ENCODE assay signal across 25 mouse cellular contexts in genomic region chr2:53131567-53131966, GRCm38 (mm10). TPM values are rescaled to one million over a fixed set of nuclear protein-coding genes. Genes with fewer than 3 reads are reported as not detected.
DNase-seq lines count a peak whose midpoint lies in the region; ATAC-seq and TF ChIP-seq lines count a peak whose summit lies in the region.
"Had no signal": no experiment of that assay in that cellular context is flagged by ENCODE, and none has a peak within 500 bp of the region (broad histone marks: within the 10 kb centered on the region; RNA-seq: fewer than 3 reads in every experiment).

No protein-coding gene starts in this region.

- 70% methylated on average over 9 of the region's 9 CpGs for WGBS in hindbrain, postnatal 0 days
- WGBS in hindbrain, embryonic 14.5 days = 92% methylated on average over 9 of the region's 9 CpGs

- ATAC-seq in hindbrain, postnatal 0 days = no peak
- ATAC-seq in hindbrain, embryonic 14.5 days (ENCODE audit: low FRiP score) = no peak
- ATAC-seq: intestine, postnatal 0 days had no signal

- DNase-seq in hindbrain, postnatal 0 days (ENCODE audit: low spot score) = peak; percentile 42
- DNase-seq in hindbrain, embryonic 14.5 days (ENCODE audit: low spot score) = no peak
- DNase-seq in brain, adult 2 months (ENCODE audit: low read depth, low spot score) = peak; percentile 62
- DNase-seq in cerebellum, adult 9-11 months = peak; percentile 28
- DNase-seq in urinary bladder, adult 2 months (ENCODE audit: low spot score) = no peak
- DNase-seq in urinary bladder, postnatal 36 days (ENCODE audit: low spot score in 2 of 2) = no peak
- DNase-seq: adrenal gland, adult 8-10 months; gastrocnemius, postnatal 36 days; heart, adult 18-20 months; heart, postnatal 36 days; kidney, postnatal 14 days; right cerebral cortex, postnatal 4 days; thymus, adult 2 months; thymus, postnatal 36 days had no signal

- no peak overlapping the region for H3K27ac ChIP-seq in hindbrain, postnatal 0 days
- no peak overlapping the region for H3K27ac ChIP-seq in hindbrain, embryonic 14.5 days
- H3K27ac ChIP-seq: forebrain, embryonic 12.5 days; hindbrain, embryonic 12.5 days; limb, embryonic 13.5 days; lung, embryonic 15.5 days; neural tube, embryonic 13.5 days had no signal

- H3K4me3 ChIP-seq in hindbrain, postnatal 0 days (ENCODE audit: low read length) = no peak overlapping the region
- no peak overlapping the region for H3K4me3 ChIP-seq in hindbrain, embryonic 14.5 days (replicated peaks; ENCODE audit: low read length)
- H3K4me3 ChIP-seq: erythroblast, embryonic 14.5 days; forebrain, embryonic 12.5 days; hindbrain, embryonic 12.5 days; limb, embryonic 13.5 days; lung, embryonic 15.5 days; neural tube, embryonic 13.5 days had no signal

- no peak overlapping the region for H3K4me2 ChIP-seq in hindbrain, postnatal 0 days (ENCODE audit: low read depth, low read length)
- H3K4me2 ChIP-seq in hindbrain, embryonic 14.5 days (replicated peaks) = no peak overlapping the region
- H3K4me2 ChIP-seq: forebrain, embryonic 12.5 days; heart, embryonic 11.5 days; hindbrain, embryonic 12.5 days; limb, embryonic 13.5 days; liver, embryonic 11.5 days; lung, embryonic 15.5 days; midbrain, embryonic 11.5 days; neural tube, embryonic 13.5 days had no signal

- no peaks in the 10 kb centered on the region for H3K4me1 ChIP-seq in hindbrain, postnatal 0 days (ENCODE audit: insufficient read depth, low read length)
- no peaks in the 10 kb centered on the region for H3K4me1 ChIP-seq in hindbrain, embryonic 14.5 days (replicated peaks; ENCODE audit: control insufficient read depth, insufficient read depth, low read length)
- H3K4me1 ChIP-seq: forebrain, embryonic 12.5 days; hindbrain, embryonic 12.5 days; limb, embryonic 13.5 days; lung, embryonic 15.5 days; neural tube, embryonic 13.5 days had no signal

- no peak for TF ChIP-seq CTCF in hindbrain, postnatal 0 days (IDR thresholded peaks at IDR 0.05; ENCODE audit: low read depth)

- no peak overlapping the region for H3K9ac ChIP-seq in hindbrain, postnatal 0 days (replicated peaks; ENCODE audit: low read length)
- no peak overlapping the region for H3K9ac ChIP-seq in hindbrain, embryonic 14.5 days
- H3K9ac ChIP-seq: forebrain, embryonic 12.5 days; hindbrain, embryonic 12.5 days; limb, embryonic 13.5 days; lung, embryonic 15.5 days; neural tube, embryonic 13.5 days had no signal

- peaks cover 13% of the 10 kb centered on the region; the same call in 1 of the 2 replicates for H3K36me3 ChIP-seq in hindbrain, postnatal 0 days (ENCODE audit: insufficient read depth, low read length)
- H3K36me3 ChIP-seq in hindbrain, embryonic 14.5 days (replicated peaks; ENCODE audit: control insufficient read depth, insufficient read depth) = peaks cover 81% of the 10 kb centered on the region

- H3K9me3 ChIP-seq in hindbrain, postnatal 0 days (ENCODE audit: low read length) = no peaks in the 10 kb centered on the region
- H3K9me3 ChIP-seq in hindbrain, embryonic 14.5 days (ENCODE audit: control insufficient read depth, low read length) = no peaks in the 10 kb centered on the region
- H3K9me3 ChIP-seq: forebrain, embryonic 12.5 days; hindbrain, embryonic 12.5 days; limb, embryonic 13.5 days; lung, embryonic 15.5 days; neural tube, embryonic 13.5 days had no signal

- no peaks in the 10 kb centered on the region for H3K27me3 ChIP-seq in hindbrain, postnatal 0 days (ENCODE audit: insufficient read depth, low read length)
- H3K27me3 ChIP-seq in hindbrain, embryonic 14.5 days (ENCODE audit: control insufficient read depth, insufficient read depth, low read length) = no peaks in the 10 kb centered on the region
- H3K27me3 ChIP-seq: CH12.LX; forebrain, embryonic 12.5 days; hindbrain, embryonic 12.5 days; limb, embryonic 13.5 days; lung, embryonic 15.5 days; neural tube, embryonic 13.5 days had no signal

RNA-seq across cellular contexts. Expression of gene Prpf40a, which starts 59.5 kb away (rescaled TPM):
- 45.4 and 50.2 TPM in 2 replicates for total RNA-seq in hindbrain, postnatal 0 days (2014; rRNA removed)
- 99.3 and 100 TPM in 2 replicates for polyA plus RNA-seq in hindbrain, postnatal 0 days (2015; fragmentation: Nextera tagmentation; extraction: Ambion mirVana)
- polyA plus RNA-seq in hindbrain, embryonic 14.5 days (2014; fragmentation: Nextera tagmentation; extraction: Ambion mirVana) = 103 and 124 TPM in 2 replicates
- polyA plus RNA-seq in urinary bladder, adult 2 months (2012; rRNA removed) = 20.3 and 24.2 TPM in 2 replicates

RNA-seq across cellular contexts. Expression of gene Arl6ip6, which starts 60.0 kb away (rescaled TPM):
- 25.2 and 27.3 TPM in 2 replicates for total RNA-seq in hindbrain, postnatal 0 days (2014; rRNA removed)
- polyA plus RNA-seq in hindbrain, postnatal 0 days (2015; fragmentation: Nextera tagmentation; extraction: Ambion mirVana) = 22.3 and 22.7 TPM in 2 replicates
- 27.4 and 31.2 TPM in 2 replicates for polyA plus RNA-seq in hindbrain, embryonic 14.5 days (2014; fragmentation: Nextera tagmentation; extraction: Ambion mirVana)
- polyA plus RNA-seq in urinary bladder, adult 2 months (2012; rRNA removed) = 17.9 and 18.8 TPM in 2 replicates

Comparison
In these comparisons a context has a peak if more than half of its experiments do, and no peak if none do; other contexts are left out.
1. DNase-seq: peak in hindbrain, postnatal 0 days (single experiment), brain, adult 2 months (single experiment) and cerebellum, adult 9-11 months (single experiment); none in hindbrain, embryonic 14.5 days (single experiment), urinary bladder, adult 2 months (single experiment) and urinary bladder, postnatal 36 days (0 of 2).